Mouse (Mus musculus) embryonic fibroblast, embryonic 13.5 days (primary cell): ENCODE measurements around the gene Etfa. TPM values are rescaled to one million over a fixed set of nuclear protein-coding genes. Genes with fewer than 3 reads are reported as not detected.
A peak's percentile ranks its signal among the peaks of the same experiment; 100 is the strongest.

Experiments used
- H3K27ac ChIP-seq: 2 replicates; pipeline ENCODE4 v1.5.1; 2012; ENCODE audit warnings: low read length, control low read depth, inconsistent platforms; ENCODE audit not compliant: insufficient read depth
- H3K4me1 ChIP-seq: 2 replicates; pipeline ENCODE4 v1.6.1; 2011; ENCODE audit warnings: low read length; ENCODE audit not compliant: control insufficient read depth, insufficient read depth
- H3K4me3 ChIP-seq: 2 replicates; pipeline ENCODE4 v1.5.1; 2011; ENCODE audit warnings: mild to moderate bottlenecking, control low read depth, low read length; ENCODE audit not compliant: insufficient read depth
- CTCF ChIP-seq: IDR thresholded peaks from 2 replicates; pipeline ENCODE4 v1.5.1; 2011; ENCODE audit warnings: mild to moderate bottlenecking, control low read depth, low read length, moderate library complexity, borderline replicate concordance; ENCODE audit not compliant: insufficient read depth
- POLR2A ChIP-seq: IDR thresholded peaks from 2 replicates; pipeline ENCODE4 v1.6.1; 2011; ENCODE audit warnings: low read depth, mild to moderate bottlenecking, control low read depth, low read length, moderate library complexity
- polyA plus RNA-seq: library from polyadenylated mRNA; stranded (reverse); fragments of >200 nt; gene quantifications from 2 replicates; pipeline ENCODE4 v1.2.4, GENCODE M21; 2011; ENCODE audit warnings: low read depth; ENCODE audit not compliant: missing spikeins, insufficient read length

Etfa gene
- polyA plus RNA-seq, 1 experiment: 94.8 TPM

DNA sequence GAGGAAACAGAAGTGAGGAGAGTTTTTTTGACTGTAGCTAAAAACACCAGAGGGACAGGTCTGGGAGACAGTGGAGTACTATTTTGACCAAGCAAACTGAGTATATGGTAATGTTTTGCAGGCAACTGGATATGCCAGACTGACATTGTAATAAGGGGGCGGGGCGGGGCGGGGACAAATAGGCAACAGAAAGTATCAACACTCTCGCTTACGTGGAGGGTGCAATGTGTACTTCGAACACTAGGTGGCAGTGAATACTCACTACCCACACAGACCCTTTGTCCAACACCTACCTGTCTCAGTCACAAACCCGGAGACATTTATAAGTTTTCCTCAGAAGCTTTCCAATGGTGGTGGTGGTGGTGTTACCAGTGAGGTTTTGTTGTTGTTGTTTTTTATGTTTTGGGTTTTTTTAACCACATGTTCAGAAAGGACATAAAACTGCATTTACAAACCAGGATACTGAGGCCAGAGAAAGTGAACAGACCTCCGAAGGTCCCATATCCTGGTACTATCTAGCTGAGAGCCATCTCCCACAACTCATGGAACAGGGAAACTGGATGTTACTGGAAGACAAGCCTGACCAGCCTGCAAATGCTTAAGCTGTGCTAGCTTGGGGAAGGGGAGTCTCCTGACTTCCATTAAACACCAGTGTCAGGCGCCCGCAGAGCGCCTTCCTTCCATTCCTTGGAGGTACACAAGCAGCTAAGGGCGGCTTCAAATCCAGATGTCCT, 82.6 kb downstream of the Etfa start:
- no peaks in the 10 kb centered on the region; the same call in 1 of the 2 replicates for H3K4me1 ChIP-seq
- H3K27ac ChIP-seq: no peak overlapping the region
- no peak overlapping the region for H3K4me3 ChIP-seq
- TF ChIP-seq POLR2A (no peak), CTCF (peak; percentile 57; the same call in 1 of the 2 replicates)

DNA sequence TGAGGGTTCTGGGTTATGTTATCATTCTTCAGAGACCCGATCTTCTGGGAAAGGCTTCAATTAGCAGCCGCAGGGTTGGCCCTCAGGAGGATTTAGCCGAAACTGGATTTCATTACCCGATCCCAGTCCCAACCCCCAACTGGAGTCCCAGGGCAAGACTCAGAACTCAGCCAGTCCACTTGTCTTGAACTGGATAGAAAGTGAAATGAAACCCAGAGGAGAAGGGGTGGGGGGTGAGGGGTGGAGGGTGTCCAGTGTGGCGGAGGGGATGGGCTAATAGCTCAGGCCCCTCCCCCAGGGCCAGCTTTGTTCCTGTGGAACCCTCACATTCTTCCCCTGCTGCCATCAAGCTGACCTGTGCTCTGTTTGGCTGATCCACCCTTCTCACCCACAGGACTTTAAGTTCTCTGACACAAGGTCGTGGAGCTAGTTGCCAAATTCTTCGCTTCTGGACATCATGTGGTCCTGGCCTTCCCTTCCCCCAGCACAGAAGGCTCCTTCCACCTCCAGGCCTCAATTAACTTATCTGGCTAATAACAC, 86.7 kb downstream of the Etfa start:
- TF ChIP-seq CTCF: no peak
- no peak for TF ChIP-seq POLR2A
- no peak overlapping the region for H3K27ac ChIP-seq
- no peaks in the 10 kb centered on the region for H3K4me1 ChIP-seq
- H3K4me3 ChIP-seq: no peak overlapping the region

DNA sequence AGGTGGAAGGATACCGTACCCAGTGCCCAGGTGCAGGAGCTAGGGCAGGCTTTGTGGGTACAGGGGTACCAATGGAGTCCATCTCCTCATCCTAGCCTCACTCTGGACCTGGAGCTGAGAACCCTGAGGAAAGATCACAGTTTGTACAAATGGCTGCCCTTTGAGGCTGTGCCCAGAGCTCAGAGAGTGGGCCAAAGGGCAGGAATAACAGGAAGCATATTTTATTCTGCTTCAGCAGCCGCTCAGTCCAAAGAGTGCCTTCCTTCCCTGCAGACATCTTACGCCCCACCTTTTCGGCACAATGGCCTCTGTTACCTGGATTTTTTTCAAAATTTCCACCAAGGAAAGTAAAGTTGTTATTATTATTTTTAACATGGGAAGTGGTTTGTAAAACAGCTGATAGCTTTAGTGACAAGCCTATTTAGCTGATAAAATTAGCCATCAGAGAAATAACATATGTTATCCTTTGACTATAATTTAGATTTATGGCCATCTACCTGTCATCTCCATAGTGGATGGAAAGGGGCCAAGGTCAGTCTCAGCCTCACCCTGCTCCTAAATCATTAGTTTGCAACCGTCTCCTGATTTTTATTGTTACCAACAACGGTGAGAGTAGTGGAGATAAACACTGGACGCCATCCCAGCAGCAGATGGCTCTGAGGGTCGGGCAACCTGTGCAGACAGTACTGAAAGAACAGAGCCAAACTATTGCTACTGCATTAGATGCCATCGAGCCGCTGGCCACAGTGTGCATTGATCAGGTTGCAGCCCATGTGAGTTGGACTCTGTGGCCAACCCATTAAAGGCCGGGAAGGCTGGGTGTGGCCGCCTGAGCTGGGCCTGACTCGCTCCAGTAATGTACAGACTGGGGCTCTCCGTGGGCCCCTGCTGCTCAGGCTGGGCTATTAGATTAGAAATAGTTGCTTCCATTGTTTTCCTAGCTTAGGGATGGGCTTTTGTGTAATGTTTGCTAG, 88.3 kb downstream of the Etfa start:
- TF ChIP-seq CTCF: no peak
- no peak for TF ChIP-seq POLR2A
- H3K4me1 ChIP-seq: no peaks in the 10 kb centered on the region
- H3K4me3 ChIP-seq: no peak overlapping the region
- no peak overlapping the region for H3K27ac ChIP-seq

DNA sequence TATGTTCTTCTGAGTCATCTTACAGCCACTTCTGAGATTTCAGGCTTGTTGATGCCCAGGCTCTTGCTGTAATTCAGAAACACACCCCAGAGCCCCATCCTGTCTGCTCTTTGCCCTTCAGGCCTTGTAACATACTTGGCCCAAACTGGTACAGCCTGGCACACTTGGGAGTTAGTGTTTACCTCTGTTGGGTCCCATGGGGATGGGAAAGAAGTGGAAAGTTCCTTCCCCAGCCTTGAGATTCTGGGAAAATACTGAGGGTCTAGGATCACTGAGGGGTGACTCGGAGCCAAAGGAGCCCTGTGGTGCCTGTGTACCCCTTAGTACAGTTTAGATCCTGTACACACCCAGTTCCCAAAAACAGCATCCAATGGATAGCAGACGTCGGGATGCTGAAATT, 90.3 kb downstream of the Etfa start:
- H3K4me3 ChIP-seq: no peak overlapping the region
- TF ChIP-seq CTCF (no peak), POLR2A (no peak)
- no peak overlapping the region for H3K27ac ChIP-seq
- H3K4me1 ChIP-seq: no peaks in the 10 kb centered on the region

DNA sequence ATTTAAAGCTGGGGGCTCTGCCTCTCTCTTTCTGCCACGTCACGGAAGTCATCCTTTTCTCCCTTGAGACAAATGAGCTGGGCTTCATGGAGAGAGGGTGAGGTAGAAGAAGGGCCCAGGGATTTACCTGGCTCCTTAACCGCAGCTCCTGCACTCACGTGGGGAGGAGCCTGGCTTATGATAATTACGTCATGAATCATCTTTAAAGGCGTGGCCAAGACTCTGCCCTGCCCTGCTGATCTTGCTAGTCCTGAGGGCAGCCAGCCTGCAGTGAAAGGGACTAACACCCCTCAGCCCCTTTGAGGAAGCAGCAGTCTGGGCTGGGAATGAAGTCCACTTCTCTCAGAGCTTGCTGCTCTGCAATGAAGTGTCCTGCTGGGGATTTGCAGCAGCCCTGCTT, 100.9 kb downstream of the Etfa start:
- H3K4me3 ChIP-seq: no peak overlapping the region
- H3K27ac ChIP-seq: no peak overlapping the region
- TF ChIP-seq CTCF (no peak), POLR2A (no peak)
- H3K4me1 ChIP-seq: no peaks in the 10 kb centered on the region

DNA sequence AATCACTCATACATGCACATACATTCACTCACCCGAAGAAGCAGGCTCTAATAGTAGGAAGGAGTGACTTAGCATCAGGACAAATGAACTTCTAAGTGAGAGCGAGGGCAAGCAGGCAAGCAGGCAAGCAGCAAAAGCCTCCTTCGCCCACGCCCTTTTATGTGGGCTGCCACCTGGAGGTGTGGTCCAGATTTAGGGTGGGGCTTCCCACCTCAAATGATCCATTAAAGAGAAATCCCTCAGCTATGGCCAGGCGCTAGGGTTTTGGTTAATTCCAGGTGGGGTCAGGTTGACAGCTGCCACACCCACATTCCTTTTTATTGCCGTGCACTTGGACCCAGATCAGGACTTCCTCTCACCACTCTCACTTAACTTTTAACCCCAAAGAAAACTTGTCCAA, 101.6 kb downstream of the Etfa start:
- Histone ChIP-seq H3K4me3 (no peak overlapping the region), H3K27ac (no peak overlapping the region), H3K4me1 (peaks cover 2% of the 10 kb centered on the region; the same call in 1 of the 2 replicates)
- TF ChIP-seq POLR2A: no peak
- TF ChIP-seq CTCF: no peak

DNA sequence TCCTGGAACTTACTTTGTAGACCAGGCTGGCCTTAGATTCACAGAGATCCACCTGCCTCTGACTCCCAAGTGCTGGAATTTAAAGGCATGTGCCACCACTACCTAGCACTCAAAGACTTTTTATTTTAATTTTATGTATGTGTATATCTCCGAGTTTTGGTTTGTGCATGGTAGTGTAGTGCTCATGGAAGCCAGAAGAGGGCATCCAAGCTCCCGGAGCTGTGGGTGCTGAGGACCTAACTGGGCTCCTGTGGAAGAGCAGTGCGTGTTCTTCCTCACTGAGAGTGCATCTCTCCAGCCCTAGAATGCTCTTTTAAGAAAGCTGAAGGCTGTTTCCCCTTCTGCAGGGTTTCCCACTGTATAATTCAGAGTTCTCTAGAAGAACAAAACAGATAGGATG, 102.2 kb downstream of the Etfa start:
- Histone ChIP-seq H3K4me3 (no peak overlapping the region), H3K27ac (no peak overlapping the region), H3K4me1 (peaks cover 5% of the 10 kb centered on the region; the same call in 1 of the 2 replicates)
- TF ChIP-seq POLR2A (no peak), CTCF (no peak)

DNA sequence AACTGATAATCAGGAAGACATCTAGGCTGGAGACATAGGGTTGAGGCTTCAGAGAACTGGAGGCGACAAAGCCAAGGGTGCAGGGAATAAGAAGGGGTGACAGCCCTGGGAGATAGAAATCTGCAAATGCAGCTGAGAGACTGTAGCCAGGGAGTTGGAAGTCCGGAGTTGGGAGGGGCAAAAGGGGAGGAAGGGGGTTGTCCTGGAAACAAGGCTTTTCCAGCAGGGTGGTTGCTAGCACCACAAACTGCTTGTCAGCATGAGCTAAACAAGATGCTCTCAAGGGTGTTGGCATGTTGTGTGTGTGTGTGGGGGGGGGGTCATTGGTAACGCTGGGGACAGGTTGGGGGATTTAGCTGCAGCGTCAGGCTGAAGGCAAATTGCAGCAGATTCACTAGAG, 103.2 kb downstream of the Etfa start:
- TF ChIP-seq POLR2A (no peak), CTCF (no peak)
- Histone ChIP-seq H3K27ac (no peak overlapping the region), H3K4me3 (no peak overlapping the region), H3K4me1 (peaks cover 5% of the 10 kb centered on the region; the same call in 1 of the 2 replicates)

DNA sequence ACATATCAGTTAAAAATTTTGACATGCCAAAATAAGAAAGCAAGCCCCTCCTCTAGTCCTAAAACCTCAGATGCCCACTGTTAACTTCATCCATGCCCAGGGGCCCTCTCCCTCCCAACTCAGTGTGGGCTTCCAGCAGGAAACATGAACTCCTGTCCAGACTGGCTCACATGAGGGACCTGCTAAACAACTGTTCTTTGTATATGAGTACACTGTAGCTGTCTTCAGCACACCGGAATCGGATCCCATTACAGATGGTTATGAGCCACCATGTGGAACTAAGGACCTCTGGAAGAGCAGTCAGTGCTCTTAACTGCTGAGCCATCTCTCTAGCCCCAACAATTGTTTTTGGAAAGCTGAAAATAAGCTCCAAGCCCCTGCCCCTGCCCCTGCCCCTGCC, 105.3 kb downstream of the Etfa start:
- TF ChIP-seq POLR2A (no peak), CTCF (no peak)
- Histone ChIP-seq H3K4me3 (no peak overlapping the region), H3K27ac (no peak overlapping the region), H3K4me1 (peaks cover 5% of the 10 kb centered on the region; the same call in 1 of the 2 replicates)
